Mouse (Mus musculus) left cerebral cortex, adult 18-20 months (tissue): Measurements from ENCODE around the gene Myo1e. TPM values are rescaled to one million over a fixed set of nuclear protein-coding genes. Genes with fewer than 3 reads are reported as not detected.
"Not testable (repeated sequence)": the region's sequence is repeated elsewhere in the genome, so short reads cannot be mapped to it uniquely, and the experiment has no call there.

Experiments
- DNase-seq, 2 experiments: peaks; one replicate each; pipeline ENCODE4 v3.0.0; 2021 to 2022; ENCODE audit warnings: low spot score in 2 of 2, mixed read lengths in 1 of 2
- total RNA-seq, 2 experiments: library from RNA; stranded (reverse); gene quantifications; 2 replicates each; pipeline ENCODE4 v1.2.3; 2021

Myo1e gene
- total RNA-seq, 2 experiments from 2014 or later: 12.7 to 12.8 TPM

DNA sequence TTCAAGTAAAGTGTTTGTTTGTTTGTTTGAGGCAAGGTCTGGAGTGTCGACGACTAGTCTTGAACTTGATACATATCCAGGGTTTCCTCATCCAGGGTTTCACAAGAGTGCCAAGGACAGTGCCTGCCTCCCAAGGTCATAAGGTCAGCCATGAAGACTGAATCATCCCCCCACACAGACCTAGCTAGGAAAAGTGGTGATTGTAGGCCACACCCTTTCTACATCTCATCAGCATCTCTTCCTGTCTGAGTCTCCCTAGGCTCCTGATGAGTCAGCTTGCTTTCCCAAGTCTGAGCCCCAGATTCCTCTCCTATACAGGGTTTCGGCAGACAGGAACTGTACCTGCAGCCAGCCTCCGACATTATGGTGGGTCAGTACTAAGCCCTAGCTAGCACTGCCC, 41.7 kb downstream of the Myo1e start:
- no peak for DNase-seq

DNA sequence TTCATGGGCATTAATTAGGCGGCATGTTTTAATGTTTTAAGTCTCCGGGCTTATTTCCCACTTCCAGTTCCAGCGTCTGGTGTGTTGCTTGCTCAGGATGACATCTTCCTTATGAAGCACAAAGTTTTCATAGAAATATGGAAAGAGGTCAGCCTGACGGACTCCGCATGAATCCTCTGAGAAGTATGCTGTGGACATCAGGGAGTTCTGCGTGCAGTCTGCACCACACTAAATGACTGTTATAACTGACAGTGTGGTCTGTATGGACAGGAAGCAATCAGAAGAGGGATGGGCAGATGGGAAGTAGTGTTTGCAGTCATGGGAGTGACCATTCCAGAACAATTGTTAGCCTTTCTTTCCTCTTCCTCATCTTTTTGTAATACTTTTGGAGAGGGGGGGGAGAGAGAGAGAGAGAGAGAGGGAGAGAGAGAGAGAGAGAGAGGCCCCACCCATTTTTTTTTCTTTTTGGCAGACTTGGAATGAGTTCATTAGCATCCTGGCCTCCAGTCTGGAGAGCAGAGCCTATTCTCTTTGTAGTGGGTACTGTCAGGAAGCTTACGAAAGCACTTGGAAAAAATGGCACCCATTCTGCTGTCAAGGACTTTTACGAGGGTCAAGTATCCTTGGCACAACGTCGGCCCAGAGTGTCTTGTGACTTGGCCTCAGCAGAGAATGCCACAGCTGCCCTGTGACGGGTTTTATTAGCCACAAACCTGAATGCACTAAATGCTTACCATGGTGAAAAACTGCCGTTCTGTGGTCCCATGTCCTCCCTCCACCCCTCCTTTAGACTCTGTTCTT, 42.9 kb downstream of the Myo1e start:
- DNase-seq: no peak

DNA sequence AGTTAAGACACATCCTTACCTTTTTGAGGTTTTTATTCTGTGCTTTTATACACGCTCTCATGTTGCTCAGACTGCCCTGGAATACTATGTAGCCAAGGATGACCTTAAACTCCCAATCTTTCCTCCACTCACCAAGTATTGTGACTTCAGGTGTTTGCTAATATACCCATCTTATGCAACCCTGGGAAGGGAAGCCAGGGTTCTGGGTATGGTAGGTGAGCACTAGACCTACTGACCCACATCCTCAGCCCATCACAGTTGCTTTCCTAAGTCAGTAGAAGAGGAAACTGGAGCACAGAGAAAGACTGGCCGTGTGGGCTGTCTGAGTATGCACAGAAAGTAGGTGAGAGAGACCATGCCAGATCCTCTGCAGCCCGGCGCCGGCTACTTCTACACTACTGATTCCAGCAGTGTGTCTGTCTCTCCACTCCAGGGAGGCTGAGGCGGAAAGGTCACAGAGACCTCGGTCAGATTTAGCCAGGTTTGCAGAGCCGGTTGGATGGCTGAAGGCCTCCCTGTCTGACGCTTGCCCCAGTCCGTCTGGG, 44.4 kb downstream of the Myo1e start:
- DNase-seq: no peak

DNA sequence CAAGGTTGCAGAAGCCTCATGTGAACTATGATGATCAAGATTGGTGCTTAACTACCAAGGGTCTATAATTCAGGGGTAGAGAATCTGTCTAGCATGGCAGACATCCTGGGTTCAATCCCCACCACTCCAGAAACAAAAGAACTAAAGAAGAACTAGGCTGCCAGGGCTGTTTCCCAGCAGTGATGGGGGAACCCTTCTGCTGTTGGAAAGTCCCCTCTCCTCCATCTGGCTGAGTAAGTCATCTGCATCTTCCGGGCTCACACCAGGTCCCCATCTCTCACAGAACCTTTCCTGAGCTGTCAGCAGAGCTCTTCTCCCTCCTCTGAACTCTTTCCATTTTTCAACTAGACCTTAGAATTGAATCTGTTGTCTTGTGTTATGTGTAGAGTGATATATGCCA, 45.9 kb downstream of the Myo1e start:
- no peak for DNase-seq

DNA sequence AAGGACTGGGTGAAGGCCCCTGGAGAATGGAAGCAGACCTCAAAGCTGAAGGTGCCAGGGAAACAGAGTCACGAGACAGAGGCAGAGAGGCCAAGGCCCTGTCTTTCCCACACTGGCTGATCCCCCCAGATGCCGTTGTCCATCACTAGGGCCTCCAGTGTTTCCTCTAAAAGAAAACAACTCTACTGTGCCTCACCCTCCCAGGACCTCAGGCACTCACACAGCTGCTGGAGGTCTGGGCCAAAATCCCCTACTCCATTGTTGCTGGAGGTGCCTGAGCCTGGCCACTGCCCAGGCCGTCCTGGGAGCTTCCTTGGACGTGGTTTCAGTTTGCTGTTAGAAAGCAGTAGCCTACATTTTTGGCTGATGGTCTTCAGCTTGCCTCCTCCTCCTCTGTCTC, 47.9 kb downstream of the Myo1e start:
- no peak for DNase-seq

DNA sequence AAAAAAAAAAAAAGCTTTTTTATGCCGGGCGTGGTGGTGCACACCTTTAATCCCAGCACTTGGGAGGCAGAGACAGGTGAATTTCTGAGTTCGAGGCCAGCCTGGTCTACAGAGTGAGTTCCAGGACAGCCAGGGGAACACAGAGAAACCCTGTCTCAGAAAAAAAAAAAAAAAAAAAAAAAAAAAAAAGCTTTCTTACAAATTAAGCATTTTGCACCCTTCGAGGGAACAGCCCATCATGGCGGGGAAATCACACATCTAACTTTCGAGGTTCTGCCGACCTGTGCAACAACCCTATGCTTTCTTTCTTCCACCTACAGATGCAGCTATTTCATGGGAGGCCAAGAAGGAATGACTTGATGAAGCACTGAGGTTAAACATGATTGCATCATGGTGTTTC, 48.9 kb downstream of the Myo1e start:
- not testable (repeated sequence) for DNase-seq

DNA sequence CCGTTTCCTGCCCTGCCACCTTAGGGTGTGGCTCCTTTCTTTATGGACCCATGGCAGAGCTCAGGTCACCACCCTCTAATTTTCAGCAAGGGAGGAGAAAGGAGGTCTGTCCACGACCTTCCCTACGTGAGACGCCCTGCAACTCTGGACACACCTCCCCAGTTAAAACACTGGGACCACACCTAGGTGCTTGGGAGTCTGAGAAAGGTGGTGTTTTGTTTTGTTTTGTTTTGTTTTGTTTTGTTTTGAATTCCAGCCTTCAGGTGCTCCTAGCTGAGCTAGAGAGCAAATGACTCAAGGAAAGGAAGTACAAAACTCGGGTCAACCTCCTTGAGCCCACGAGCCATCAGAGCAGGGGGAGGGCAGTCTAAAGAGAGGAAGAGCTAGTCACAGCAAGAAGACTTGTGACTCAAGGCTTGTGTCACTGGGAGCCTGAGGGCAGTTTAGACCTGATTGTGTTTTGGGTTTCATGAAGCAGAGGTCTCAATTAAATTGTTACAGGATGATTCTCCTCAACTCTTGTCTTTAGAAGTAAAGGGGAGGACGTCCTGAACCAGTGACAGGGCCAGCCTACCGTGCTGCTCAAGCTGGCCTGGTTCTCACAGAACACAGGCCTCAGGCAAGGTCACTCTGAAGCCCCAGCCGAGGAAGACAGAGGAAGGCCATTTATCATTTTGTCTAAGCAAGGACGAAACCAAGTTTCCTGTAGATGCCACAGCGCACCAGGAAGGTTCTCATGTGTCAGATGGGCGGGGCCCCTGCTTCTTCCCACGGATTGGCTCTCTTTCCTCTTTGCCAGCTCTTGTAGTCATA, 50.3 kb downstream of the Myo1e start:
- no peak for DNase-seq

DNA sequence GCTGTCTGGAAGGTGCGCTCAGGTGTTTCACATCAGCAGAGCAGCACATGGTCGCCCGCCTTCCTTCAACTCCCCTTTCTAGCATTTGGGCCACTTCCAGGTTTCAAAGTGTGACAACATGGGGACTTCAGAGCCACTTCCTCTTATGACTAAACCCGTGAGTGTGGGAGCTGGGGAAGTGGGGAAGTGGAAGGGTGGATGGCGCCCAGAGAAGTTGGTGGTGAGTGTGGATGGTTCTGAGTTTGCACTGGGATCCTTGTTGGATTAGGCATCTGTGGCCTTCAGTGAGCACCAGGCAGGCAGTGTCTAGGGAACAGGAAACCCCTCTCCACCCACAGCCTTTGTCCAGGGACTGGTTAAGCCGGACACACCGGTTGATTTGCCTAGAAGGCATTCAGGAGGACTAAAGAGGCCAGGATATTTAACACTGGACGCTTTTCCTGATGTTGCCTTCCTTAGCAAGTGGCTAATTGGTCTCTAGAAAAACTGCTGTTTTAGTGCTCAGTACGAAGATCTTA, 53.2 kb downstream of the Myo1e start:
- DNase-seq: no peak

DNA sequence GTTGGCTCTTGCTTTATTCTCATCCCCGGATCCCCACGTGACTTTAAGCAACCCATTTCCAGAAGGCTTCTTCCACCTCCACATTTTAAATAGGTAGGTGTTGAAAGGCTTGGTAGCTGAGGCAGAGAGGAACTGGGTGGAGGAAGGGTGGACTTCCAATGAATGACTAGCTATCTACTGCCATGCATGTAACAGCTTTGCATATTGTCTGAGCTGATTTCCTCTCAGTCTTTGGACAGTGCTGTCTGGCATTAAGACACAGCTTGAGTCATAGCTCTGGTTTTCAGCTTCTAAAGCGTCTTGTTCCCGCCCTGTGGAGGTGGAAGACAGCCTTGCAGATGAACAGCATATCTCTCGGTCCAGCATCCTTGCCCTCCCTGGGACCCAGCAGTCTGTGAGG, 54.5 kb downstream of the Myo1e start:
- peak in 1 of 2 experiments; percentile 17 for DNase-seq

DNA sequence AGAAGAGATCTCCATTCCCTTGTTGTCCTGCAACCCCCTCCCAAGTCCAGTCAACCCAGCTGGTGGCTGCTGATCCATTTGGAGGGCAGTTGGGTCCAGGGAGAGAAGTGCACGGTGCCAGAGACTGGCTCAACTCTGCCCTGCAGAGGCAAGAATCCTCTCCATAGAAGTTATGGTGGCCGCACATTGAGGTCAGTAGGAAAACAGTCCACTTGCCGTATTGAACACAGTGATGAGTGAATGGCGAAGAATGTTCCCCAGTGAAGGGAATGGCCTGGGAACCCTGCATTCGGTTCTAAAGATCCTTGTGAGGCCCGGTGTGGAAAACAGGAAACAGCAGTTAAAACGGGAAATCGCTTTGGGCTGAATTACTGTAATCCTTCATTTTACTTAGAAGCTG, 56.0 kb downstream of the Myo1e start:
- DNase-seq: no peak

DNA sequence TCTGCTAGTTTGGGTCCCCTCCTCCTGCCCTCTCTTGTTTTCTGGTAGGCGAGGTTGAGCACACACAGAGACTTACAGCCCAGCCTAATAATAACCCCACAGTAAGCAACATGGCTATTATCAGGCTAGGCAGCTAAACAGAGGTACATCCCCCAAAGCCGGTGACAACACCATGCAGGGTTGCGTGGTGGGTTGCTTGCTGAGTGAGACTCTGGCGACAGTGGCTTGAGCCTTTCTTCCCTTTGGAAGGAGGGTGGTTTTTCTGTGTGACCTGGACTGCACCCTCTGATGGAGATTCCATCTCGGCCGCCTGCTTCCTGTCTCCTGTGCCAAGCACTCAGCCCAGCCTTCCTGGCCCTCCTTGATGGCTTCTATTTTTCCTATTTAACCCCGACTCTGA, 56.6 kb downstream of the Myo1e start:
- DNase-seq: no peak

DNA sequence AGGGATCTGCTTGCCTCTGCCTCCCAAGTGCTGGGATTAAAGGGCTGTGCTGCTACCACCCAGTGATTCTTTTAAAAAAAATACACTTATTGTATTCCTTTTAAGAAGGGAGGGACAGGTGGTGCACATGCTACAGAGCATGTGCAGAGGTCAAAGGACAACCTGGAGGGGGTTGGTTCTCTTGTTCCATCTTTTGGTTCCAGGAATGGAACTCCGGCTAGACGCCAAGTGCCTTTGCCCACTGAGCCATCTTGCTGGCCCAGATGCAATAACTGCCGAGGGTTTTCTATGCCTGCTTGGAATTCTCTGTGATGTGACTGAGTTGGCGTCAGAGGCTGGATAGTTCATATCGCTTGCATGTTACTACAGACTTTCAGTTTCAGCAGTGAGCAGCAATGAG, 58.4 kb downstream of the Myo1e start:
- DNase-seq: no peak

DNA sequence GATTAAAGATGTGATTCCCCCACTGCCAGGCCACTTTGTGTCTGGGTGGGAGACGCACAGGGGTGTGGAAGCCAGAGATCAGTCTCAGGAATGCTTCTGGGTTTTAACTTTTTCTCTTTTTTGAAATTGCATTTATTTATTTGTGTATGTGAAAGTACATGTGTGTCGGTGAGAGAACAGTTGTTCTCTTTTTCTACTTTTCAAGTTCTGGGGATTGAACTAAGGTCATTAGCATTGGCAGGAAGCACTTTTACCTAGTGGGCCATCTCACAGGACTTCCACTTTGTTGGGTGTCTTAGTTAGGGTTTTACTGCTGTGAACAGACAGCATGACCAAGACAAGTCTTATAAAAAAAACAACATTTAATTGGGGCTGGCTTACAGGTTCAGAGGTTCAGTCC, 59.0 kb downstream of the Myo1e start:
- no peak for DNase-seq

DNA sequence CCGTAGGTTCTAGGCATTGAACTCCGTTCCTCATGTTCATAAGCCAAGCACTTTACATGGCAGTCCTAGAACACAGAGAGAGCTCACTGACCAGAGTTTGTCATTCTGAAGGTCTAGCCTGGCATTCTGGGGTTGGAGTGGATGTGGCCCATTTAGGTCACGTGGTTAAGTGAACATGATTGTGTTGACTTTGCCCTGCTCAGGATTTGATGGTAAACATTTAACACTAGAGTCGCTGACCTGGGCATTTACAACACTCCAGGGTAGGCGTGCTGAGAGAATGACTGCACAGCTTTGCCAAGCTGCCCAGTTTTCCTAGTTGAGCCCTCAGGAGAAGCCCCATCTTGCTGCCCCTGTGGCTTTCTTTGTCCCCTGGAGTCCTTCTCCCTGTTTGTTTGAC, 60.0 kb downstream of the Myo1e start:
- no peak for DNase-seq

DNA sequence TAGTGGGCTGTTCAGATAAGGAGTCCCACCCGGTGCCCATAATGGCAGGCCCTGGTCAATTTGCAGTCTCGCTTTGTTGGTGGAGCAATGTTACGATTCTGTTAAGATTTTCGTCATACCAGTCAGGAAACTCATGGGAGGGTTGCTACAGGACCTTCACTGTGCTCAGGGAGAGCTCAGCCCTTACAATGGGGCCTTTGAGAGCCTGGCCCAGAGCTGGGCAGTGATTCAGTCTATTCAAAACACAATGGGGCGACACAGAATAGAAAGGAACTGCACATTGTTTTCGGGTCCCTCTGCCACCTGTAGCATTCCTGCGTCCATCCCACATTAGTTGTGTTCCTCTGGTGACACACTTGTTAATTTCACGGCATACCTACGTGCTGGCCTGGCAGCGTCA, 62.2 kb downstream of the Myo1e start:
- no peak for DNase-seq

DNA sequence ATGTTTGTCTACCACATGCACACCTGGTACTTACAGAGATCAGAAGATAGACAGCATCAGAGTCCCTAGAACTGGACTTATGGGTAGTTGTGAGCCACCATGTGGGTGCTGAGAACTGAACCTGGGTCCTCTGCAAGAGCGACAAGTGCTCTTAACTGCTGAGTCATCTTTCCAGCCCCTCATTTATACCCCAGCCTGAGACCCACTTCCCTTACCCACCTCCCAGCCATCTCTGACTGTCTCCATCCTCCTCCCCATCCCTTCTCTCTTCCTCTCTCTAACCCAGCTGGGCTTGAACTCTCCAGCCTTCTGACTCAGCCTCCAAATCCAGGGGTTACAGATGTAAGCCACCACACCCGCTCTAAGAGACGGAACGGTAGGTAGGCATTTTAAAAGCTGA, 63.3 kb downstream of the Myo1e start:
- DNase-seq: no peak

DNA sequence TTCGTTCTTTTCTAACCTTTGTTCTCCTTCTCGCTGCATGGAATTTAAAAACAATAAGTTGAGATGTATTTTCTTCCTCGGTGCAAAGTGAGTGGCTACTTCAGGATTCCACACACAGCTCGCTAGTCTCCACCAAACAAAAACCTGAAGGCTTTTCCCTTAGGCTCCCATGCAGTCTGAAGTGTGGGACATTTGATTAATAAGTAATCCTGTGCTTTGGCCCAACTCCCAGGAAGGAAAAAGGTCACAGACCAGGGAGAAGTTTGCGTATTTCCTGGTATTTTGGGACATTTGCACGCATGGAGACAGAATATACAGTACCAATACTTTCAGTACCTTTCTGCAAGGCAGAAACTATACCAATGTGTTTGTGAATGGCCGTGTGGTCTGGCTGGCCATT, 64.0 kb downstream of the Myo1e start:
- DNase-seq: no peak

DNA sequence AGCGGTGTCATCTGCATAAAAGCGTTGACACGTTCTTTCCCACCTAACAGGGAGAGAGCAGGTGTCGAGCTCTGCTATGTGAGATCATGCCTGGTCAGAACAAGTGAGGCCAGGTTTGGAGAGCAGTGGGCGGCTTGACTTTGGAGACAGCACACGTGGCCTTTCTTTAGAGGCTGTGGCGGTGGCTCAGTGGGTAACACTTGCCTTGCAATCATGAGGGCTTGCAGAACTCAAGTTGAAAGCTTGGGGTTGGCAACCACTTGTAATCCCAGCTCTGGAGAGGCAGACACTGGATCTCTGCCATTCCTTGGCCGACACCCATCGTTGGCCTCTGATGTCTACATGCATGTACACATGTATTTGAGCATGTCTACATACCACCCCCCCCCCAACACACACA, 64.5 kb downstream of the Myo1e start:
- DNase-seq: no peak

DNA sequence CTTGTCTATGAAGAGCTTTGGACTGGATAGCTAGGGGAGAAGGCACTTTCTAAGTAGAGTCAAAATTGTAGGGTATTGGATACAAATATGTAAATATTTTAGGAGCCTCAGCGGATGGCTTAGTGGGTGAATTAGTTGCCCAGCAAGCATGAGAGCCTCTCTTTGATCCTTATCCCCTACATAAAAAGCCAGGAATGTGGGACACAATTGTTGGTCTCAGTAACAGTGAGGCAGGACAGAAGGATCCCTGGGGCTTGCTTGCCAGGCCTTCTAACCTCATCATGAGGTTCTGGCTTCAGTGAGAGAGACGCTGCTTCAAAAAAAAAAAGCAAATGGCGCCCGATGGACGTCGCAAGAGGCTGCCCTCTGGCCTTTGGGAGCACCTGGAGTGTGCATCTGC, 66.9 kb downstream of the Myo1e start:
- DNase-seq: no peak

DNA sequence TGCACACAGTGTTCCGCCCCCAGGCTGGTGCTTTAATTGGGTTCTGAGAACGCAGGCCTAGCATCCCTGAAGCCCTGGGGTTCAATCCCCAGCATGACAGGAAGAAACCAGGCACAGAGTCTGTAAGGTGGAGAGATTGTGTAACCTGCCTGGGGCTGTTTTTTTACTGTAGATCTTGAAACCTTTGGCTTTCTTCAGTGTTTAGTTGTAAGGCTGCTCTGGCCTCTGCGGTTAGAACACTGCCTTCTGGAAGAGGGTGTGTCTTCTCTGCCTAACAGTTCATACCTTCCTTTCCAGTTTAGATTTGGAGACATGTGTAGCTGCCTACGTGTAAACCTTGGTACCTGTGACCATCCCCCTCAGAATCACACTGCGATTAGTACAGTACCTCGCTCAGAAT, 67.3 kb downstream of the Myo1e start:
- DNase-seq: no peak

DNA sequence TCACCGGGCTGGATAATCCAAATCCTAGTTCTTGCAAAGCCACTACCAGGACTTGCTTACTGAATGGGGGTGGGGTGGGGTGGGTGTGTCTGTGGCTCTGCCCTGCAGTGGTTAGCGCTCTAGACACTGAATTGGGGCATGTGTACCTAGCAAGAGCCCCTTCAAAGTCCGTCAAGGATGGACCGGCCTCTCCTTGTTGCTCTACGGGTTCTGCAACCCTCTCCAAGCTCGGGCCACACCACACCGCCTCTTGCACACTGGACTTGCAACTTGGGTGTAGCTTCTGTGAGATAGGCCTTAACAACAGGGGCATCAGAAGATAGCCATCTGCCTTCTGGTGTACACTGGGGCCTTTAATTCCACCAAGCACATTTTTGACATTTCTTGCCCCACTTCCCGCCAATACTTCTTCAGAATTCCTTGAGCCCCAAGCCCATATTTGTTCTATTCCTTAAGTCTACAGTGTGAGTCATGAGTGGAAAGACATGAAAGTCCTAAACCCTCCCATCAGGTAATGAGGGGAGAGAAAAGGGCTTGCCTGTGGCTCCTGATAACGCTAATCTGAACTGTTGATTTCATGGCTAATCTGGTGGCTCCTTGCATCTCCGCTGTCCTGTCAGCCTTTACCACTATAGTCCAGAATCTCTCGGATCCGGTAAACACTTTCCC, 67.9 kb downstream of the Myo1e start:
- no peak for DNase-seq

DNA sequence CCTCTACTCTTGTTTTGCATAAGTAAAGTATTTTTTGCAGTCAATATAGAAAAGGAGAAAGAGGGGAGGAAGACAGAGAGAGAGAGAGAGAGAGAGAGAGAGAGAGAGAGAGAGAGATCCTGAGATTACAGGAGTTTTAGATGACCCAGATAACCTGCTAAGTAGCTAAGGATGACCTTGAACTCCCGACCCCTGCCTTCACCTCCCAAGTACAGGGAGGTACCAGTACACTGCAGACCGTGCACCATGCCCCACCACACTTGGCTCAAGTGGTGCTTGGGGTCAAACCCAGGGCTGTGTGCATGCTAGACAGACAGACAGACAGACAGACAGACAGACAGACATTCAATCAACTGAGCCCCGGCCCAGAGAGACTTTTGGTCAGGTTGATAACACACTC, 69.9 kb downstream of the Myo1e start:
- no peak for DNase-seq
